Mouse (Mus musculus) bone marrow, adult 2 months (tissue): ENCODE data around the gene Stx18. TPM values are rescaled to one million over a fixed set of nuclear protein-coding genes. Genes with fewer than 3 reads are reported as not detected.

ENCODE experiments used
- H3K27ac ChIP-seq: fragments of 200-500 bp; 2 replicates; pipeline ENCODE4 v1.5.1; 2012; ENCODE audit warnings: low read depth, mild to moderate bottlenecking, control low read depth, inconsistent platforms, low read length; ENCODE audit not compliant: control insufficient read depth, poor library complexity, insufficient read depth
- H3K4me1 ChIP-seq: fragments of 200-500 bp; 2 replicates; pipeline ENCODE4 v1.6.1; 2011; ENCODE audit warnings: low read length; ENCODE audit not compliant: control insufficient read depth, insufficient read depth
- H3K4me3 ChIP-seq: fragments of 200-500 bp; replicated peaks from 2 replicates; pipeline ENCODE3; 2011; ENCODE audit warnings: mild to moderate bottlenecking, low read depth, low read length, control low read depth; ENCODE audit not compliant: control insufficient read depth
- CTCF ChIP-seq: fragments of 200-500 bp; IDR thresholded peaks from 2 replicates; pipeline ENCODE4 v1.5.1; 2011; ENCODE audit warnings: low read length, control low read depth; ENCODE audit not compliant: control insufficient read depth, insufficient read depth
- POLR2A ChIP-seq: fragments of 200-500 bp; IDR thresholded peaks from 2 replicates; pipeline ENCODE4 v1.6.1; 2011; ENCODE audit warnings: low read depth, mild to moderate bottlenecking, control low read depth, low read length, borderline replicate concordance; ENCODE audit not compliant: control insufficient read depth
- WGBS: fragments of 180-500 bp; shearing (Covaris S2); methylation state at CpG from one replicate; pipeline ENCODE4 v1.1.7; 2018; 5-methylcytosine and 5-hydroxymethylcytosine counted together
- polyA plus RNA-seq: library from polyadenylated mRNA; stranded (reverse); fragments of >200 nt; gene quantifications from 2 replicates; pipeline ENCODE4 v1.2.4, GENCODE M21; 2011; ENCODE audit warnings: low replicate concordance; ENCODE audit not compliant: missing spikeins, insufficient read depth, insufficient read length

Stx18 gene
- polyA plus RNA-seq, 1 experiment = 11.9 TPM

GRCm38 (mm10) chr5:38064043-38064575 lies 25.6 kb downstream of the Stx18 start:
- no peak overlapping the region for H3K27ac ChIP-seq
- no peak overlapping the region for H3K4me3 ChIP-seq
- 86% methylated on average over 4 of the region's 4 CpGs for WGBS
- TF ChIP-seq CTCF (no peak), POLR2A (no peak)
- H3K4me1 ChIP-seq = no peaks in the 10 kb centered on the region

- no peak for TF ChIP-seq CTCF
- TF ChIP-seq POLR2A = no peak
- H3K27ac ChIP-seq = no peak overlapping the region
- no peak overlapping the region for H3K4me3 ChIP-seq
- H3K4me1 ChIP-seq = no peaks in the 10 kb centered on the region
- WGBS = 79% methylated on average over 5 of the region's 5 CpGs
Observed at GRCm38 (mm10) chr5:38064701-38065100, 26.2 kb downstream of the Stx18 start.

- Histone ChIP-seq H3K4me3 (no peak overlapping the region), H3K4me1 (no peaks in the 10 kb centered on the region), H3K27ac (no peak overlapping the region)
- TF ChIP-seq CTCF = no peak
- TF ChIP-seq POLR2A = no peak
- WGBS = 78% methylated on average over 2 of the region's 2 CpGs
Observed at GRCm38 (mm10) chr5:38065454-38065853, 26.9 kb downstream of the Stx18 start.

- TF ChIP-seq CTCF = no peak
- Histone ChIP-seq H3K4me3 (no peak overlapping the region), H3K4me1 (no peaks in the 10 kb centered on the region), H3K27ac (no peak overlapping the region)
- WGBS = 88% methylated on average over 1 of the region's 1 CpGs
Observed at GRCm38 (mm10) chr5:38066606-38067005, 28.1 kb downstream of the Stx18 start.

- WGBS = 79% methylated on average over 4 of the region's 4 CpGs
Observed at GRCm38 (mm10) chr5:38076326-38076725, 37.8 kb downstream of the Stx18 start.

GRCm38 (mm10) chr5:38078575-38078974 lies 40.0 kb downstream of the Stx18 start:
- 85% methylated on average over 3 of the region's 3 CpGs for WGBS
- Histone ChIP-seq H3K27ac (no peak overlapping the region), H3K4me1 (no peaks in the 10 kb centered on the region), H3K4me3 (no peak overlapping the region)
- TF ChIP-seq POLR2A = no peak
- no peak for TF ChIP-seq CTCF

More at GRCm38 (mm10) chr5:38076326-38076725, 37.8 kb downstream of the Stx18 start:
- TF ChIP-seq CTCF = no peak
- TF ChIP-seq POLR2A = no peak
- H3K4me1 ChIP-seq = no peaks in the 10 kb centered on the region
- no peak overlapping the region for H3K4me3 ChIP-seq
- no peak overlapping the region for H3K27ac ChIP-seq

- H3K4me1 ChIP-seq = no peaks in the 10 kb centered on the region
- WGBS = 81% methylated on average over 1 of the region's 1 CpGs
- TF ChIP-seq CTCF = no peak
- TF ChIP-seq POLR2A = no peak
- no peak overlapping the region for H3K4me3 ChIP-seq
- no peak overlapping the region for H3K27ac ChIP-seq
Observed at GRCm38 (mm10) chr5:38080472-38080871, 41.9 kb downstream of the Stx18 start.

- H3K4me3 ChIP-seq = no peak overlapping the region
- TF ChIP-seq CTCF (no peak), POLR2A (no peak)
- H3K4me1 ChIP-seq = no peaks in the 10 kb centered on the region
- no peak overlapping the region for H3K27ac ChIP-seq
- 86% methylated on average over 3 of the region's 3 CpGs for WGBS
Observed at GRCm38 (mm10) chr5:38082589-38082988, 44.0 kb downstream of the Stx18 start.

GRCm38 (mm10) chr5:38083362-38083761 lies 44.8 kb downstream of the Stx18 start:
- no peaks in the 10 kb centered on the region for H3K4me1 ChIP-seq
- 89% methylated on average over 5 of the region's 5 CpGs for WGBS
- TF ChIP-seq POLR2A (no peak), CTCF (no peak)
- no peak overlapping the region for H3K4me3 ChIP-seq
- H3K27ac ChIP-seq = no peak overlapping the region
